Mouse (Mus musculus): Measurements from ENCODE around the gene Syngr4.

Syngr4 gene

DNA sequence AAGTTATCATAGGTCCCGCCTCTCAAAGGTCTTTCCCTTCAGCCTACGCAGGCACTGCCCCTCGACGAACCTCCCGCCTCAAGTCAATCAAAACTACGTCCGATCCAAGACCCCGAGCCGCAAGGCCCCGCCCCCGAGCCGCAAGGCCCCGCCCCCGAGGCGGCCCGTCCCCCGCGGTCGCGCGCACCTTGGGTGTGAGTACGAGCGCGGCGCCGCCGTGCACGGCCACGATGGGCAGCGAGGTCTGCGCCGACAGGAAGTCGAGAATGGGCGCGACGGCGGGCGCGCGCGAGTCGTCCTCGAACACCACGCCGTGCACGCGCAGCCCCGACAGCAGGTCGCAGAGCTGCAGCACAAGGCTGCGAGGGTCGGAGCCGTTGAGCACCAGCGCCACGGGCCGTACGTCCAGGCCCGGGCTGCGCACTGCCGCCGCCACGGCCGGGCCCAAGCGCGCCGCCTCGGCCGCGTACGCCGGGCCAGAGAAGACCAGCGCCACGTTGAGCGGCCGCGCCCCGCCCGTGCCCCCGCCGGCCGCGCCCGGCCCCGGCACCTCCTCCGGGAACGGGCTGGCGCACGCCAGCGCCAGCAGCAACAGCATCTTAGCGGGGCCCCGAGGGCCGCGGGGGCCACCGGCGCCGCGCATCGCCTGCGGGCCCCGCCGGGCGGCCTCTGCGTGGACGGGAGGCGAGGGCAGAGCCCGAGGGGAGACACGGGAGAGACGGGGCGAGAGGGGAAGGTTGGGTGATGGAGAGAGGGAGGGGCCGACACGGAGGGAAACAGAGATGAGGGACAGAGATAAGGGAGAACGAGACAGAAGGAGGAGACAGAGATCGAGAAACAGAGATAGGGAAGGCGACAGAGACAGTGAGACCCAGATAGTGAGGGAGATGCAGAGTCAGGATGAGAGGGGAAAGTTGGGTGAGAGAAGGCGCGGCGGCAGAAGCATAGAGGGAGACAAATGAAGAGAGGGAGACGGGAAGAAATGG, 30.3 kb downstream of the Syngr4 start:
- peak; percentile 93 for DNase-seq (ENCODE audit: low spot score)

DNA sequence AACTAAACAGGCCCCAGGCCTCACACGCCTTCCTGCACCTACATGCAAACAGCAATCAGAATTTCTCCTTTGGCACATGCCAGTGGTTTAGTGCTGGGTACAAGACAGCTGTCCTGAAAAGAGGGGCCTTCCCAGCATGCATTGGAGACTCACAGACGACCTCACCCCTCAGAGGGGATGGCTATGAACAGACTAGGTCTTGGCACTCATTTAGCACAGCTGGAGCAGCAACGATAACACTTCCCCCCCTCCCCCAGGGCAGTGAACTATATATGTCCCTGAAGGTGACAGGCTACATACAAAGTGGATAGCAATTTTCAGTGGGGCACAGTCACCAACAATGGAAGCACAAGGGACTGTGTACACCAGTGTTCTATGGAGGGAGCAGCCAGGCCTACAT, 32.1 kb downstream of the Syngr4 start:
- DNase-seq (ENCODE audit: low spot score), result no peak

GRCm38 (mm10) chr7:45862804-45863203, 33.7 kb downstream of the Syngr4 start:
- DNase-seq (ENCODE audit: low spot score), result no peak

DNA sequence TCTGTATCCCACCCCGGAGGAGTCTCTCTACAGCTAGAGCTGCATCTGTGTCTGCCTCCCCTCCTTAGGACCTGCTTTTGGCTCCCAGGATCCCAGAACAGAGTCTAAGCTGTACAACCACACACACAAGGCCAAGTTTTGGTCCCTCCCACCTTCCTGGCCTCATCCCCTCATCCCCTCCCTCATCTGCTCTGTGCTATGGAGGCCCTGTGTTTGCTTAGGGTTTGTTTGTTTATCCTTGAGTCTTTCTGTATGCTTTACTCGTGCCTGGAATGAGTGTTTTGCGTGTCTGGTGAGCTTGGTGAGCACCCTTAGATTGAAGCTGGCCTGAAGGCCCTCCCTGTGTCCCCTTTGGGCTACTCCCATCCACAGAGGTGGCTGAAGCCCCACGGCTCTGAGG, 37.5 kb downstream of the Syngr4 start:
- peak; percentile 50 for DNase-seq (ENCODE audit: low spot score)

DNA sequence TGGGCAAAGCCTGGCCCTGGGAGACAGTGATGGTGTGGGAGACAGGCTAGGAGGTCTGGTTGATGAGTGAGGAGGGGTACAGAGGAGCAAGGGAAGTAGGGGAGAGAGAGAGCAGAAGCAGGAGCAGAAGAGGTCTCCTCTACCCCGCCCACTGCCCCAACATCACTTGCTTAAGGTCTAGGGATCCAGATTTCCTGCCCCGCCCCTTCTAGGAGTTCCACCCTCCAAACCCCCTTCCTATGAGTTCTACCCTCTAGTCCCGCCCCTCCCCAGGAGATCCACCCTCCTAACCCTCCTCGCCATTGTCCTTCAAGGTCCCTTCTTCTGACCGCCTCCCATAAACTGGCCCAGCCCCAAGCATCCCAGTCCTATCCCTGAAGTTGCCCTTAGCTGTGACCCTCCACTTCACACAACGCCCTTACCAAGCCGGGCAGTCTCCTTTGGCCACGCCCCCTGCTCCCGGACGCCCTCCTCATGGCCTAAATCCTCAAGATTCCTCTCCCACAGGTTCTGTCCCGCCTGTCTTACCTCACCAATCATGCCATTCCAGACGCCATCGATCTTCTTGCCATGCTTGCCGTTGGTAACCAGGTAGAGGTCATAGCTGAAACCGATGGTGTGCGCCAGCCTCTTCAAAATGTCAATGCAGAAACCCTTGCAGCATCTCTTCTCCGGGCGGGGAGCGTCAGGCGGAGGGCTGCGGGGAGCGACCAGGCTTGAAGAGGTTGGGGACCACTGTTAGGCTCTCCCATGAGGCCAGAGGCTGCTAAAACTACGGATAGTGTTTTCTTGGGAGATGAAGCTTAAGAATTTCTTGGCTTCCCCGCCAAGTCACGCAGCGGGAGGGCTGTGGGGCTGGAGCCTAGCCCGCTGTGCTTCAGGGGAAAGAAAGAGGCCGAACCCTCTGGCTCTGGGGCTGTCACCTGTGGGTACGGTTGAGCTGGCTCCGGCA, 39.3 kb downstream of the Syngr4 start:
- DNase-seq (ENCODE audit: low spot score), result no peak

GRCm38 (mm10) chr7:45853089-45853488, 43.4 kb downstream of the Syngr4 start:
- DNase-seq (ENCODE audit: low spot score), result no peak

GRCm38 (mm10) chr7:45850661-45851060, 45.9 kb downstream of the Syngr4 start:
- no peak for DNase-seq (ENCODE audit: low spot score)

- no peak for DNase-seq (ENCODE audit: low spot score)
These were observed 48.0 kb downstream of the Syngr4 start for GRCm38 (mm10) chr7:45848447-45849027.

GRCm38 (mm10) chr7:45842950-45843744, 53.4 kb downstream of the Syngr4 start:
- DNase-seq (ENCODE audit: low spot score), result no peak
